Mouse (Mus musculus) myocyte (in vitro differentiated cells): ENCODE measurements around the gene Bhlhe40.

ENCODE experiments used
- CEBPB ChIP-seq: IDR thresholded peaks from 2 replicates; pipeline ENCODE4 v1.6.1; 2011; ENCODE audit warnings: mild to moderate bottlenecking, moderate library complexity; ENCODE audit not compliant: poor library complexity, insufficient read depth, severe bottlenecking
- MAX ChIP-seq: IDR thresholded peaks from one replicate; pipeline ENCODE4 v1.6.1; 2011; ENCODE audit warnings: low read depth, mild to moderate bottlenecking, control low read depth
- MYOD1 ChIP-seq, 3 experiments: IDR thresholded peaks; one replicate each; pipeline ENCODE4 v1.6.1; 2011; ENCODE audit warnings: control low read depth in 2 of 3, low read depth in 2 of 3, mild to moderate bottlenecking in 2 of 3, moderate library complexity in 1 of 3; ENCODE audit not compliant: insufficient read length in 2 of 3, control insufficient read depth in 1 of 3
- MYOG ChIP-seq, 3 experiments: IDR thresholded peaks; one replicate each; pipeline ENCODE4 v1.6.1; 2011; ENCODE audit warnings: control low read depth in 2 of 3, low read depth in 2 of 3, mild to moderate bottlenecking in 2 of 3; ENCODE audit not compliant: insufficient read length in 2 of 3, control insufficient read depth in 1 of 3, insufficient read depth in 1 of 3
- POLR2A ChIP-seq: IDR thresholded peaks from one replicate; pipeline ENCODE4 v1.6.1; 2011; ENCODE audit warnings: low read depth, mild to moderate bottlenecking, control low read depth, moderate library complexity; ENCODE audit not compliant: insufficient read length
- POLR2AphosphoS2 ChIP-seq: IDR thresholded peaks from one replicate; pipeline ENCODE4 v1.6.1; 2011; ENCODE audit warnings: low read depth, control low read depth; ENCODE audit not compliant: insufficient read length
- TCF12 ChIP-seq: IDR thresholded peaks from one replicate; pipeline ENCODE4 v1.6.1; 2011; ENCODE audit warnings: mild to moderate bottlenecking, control low read depth; ENCODE audit not compliant: poor library complexity, insufficient read depth, severe bottlenecking

DNA sequence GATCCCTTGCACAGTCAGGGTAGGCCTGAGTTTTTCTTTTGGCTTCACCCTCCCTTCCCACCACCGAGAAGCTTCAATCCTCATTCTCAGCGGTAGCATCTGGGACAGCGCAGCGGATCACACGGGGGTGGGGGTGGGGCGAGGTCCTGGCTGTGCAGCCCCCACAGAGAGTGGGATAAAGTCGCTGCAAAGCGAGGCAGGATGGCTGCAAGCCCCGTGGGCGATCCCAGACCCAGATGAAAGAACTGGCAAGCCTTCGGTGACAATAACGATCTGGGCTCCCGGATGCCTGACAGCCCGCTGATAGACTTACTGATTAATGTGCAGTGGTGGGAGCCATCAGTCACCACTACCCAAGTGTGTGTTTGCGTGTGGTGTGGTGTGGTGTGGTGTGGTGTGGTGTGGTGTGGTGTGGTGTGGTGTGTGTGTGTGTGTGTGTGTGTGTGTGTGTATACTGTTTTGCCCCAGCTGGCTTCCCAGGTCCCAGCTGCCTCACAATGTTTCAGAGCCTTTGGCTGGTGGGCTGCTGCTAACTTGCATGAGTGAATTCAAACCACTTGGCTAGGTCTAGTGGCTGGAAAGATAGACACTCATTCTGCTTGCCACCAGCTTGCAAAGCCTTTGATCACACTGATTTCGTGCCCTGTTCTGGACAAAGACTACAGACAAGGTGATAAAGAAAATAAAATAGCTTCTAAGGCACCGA lies 40.4 kb downstream of the Bhlhe40 start:
- TF ChIP-seq TCF12, result no peak
- no peak for TF ChIP-seq MYOD1 (IDR thresholded peaks at IDR 0.05; ENCODE audit: control insufficient read depth in 1 of 3, insufficient read length in 2 of 3, low read depth in 2 of 3)
- TF ChIP-seq CEBPB, result no peak
- TF ChIP-seq POLR2A, result no peak
- TF ChIP-seq MYOG (IDR thresholded peaks at IDR 0.05; ENCODE audit: control insufficient read depth in 1 of 3, insufficient read depth in 1 of 3, insufficient read length in 2 of 3, low read depth in 2 of 3), result no peak
- no peak for TF ChIP-seq POLR2AphosphoS2
- TF ChIP-seq MAX, result no peak
